Mouse (Mus musculus) thymus, postnatal 10 days (tissue): Measurements from ENCODE around the gene Sox6.

ENCODE experiments used
- DNase-seq, 2 experiments: peaks; one replicate each; pipeline ENCODE4 v3.0.0; 2021; ENCODE audit warnings: low spot score in 2 of 2

The Sox6 gene

GRCm38 (mm10) chr7:115556677-115557076 lies 481.9 kb downstream of the Sox6 start:
- no peak for DNase-seq

- DNase-seq: no peak
These were observed 488.3 kb downstream of the Sox6 start for GRCm38 (mm10) chr7:115550197-115550804.

DNA sequence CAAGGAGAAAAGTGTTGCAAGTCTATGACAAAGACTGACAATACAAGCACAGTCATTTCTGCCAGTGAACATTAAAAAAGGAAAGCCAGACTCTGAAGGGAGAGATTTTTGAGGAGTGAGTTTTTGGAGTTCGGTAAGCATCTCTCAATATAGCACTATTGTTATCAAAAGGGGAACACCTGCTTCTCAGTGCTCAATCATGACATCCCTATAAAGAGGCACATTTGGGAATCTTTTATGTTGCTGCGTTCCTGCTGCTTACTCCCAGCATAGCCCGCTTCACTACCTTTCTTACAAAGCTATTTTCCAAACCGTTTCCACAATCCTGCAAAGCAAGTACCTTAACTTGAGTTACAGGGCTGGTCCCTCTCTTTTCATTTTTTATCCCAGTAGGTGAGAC lies 488.9 kb downstream of the Sox6 start:
- DNase-seq: no peak

GRCm38 (mm10) chr7:115545585-115546374 lies 492.8 kb downstream of the Sox6 start:
- DNase-seq: no peak

DNA sequence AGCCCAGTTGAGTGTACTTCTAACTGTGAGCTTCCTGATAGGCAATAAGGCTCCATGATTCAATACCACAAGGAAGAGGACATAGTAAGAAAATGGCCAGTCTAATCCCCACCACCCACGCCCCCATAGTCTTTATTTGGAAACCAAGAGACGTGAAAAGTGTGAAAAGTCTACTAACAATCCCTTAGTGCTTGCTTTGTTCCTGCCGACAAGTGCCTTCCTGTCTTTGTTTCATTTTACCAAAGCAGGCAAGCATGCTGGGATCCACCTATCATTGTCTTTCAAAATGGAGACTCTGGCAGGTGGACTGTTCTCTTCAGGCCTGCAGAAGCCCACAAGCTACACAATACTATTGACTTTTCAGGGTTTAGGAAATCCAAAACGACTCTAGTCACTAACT lies 495.0 kb downstream of the Sox6 start:
- DNase-seq: no peak

DNA sequence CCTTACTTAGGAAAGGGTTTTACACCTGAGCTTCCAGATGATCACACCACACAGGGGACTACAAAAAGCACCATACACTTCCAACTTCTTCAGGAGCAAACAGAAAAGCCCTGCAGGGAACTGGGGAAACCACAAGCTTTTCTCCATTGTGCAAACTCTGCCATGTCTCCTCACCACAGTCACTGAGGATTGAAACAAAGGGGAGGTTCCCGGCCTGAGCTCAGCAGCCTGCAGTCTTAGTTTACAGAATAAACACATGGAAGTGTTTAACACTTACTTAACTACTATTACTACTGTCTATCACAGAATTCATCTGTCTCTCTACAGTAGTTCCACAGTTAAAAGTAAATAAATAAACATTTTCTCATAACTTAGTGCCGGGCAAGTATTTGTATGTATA lies 498.3 kb downstream of the Sox6 start:
- no peak for DNase-seq

DNA sequence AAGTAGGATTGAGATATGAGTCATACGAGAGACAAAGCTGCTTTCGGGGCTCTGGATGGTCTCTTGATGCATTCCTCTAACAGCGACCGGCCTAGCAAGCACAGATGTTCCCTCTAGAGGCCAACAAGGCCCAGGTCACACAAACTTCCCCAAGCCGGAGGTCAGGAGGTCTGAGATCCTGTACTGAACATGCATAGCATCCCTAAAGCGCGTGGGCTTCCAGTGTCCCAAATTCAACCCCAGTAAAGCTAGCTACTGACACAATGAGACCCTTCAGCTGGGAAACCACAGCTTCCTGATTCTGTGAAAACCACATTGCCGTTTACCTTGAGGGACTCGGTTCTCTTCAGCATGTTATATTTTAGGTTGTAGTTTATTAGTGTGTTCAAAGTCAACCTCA lies 499.6 kb downstream of the Sox6 start:
- peak; percentile 9 to 13 for DNase-seq

- DNase-seq: no peak
These were observed 501.0 kb downstream of the Sox6 start for GRCm38 (mm10) chr7:115537636-115538035.

GRCm38 (mm10) chr7:115536521-115536920 lies 502.1 kb downstream of the Sox6 start:
- DNase-seq: no peak

GRCm38 (mm10) chr7:115531875-115532274 lies 506.7 kb downstream of the Sox6 start:
- no peak for DNase-seq

DNA sequence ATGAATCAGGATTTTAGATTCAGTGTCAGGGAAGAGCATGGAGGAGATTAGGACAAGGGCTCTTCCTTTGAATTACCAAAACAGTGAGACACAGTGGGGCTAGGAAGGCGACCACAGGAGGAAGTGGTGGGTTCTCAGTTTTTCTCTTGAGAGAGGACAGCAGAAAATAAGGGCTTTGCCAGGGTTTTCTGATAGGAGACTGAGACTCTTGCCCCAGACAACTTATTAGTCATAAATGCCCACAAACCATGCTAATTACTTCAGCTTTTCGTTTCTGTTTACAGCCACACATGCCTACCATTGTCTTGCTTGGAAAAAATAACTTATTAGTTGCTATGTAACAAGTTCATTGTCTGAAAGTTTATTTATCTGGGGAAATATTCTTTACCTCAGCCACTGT lies 507.4 kb downstream of the Sox6 start:
- no peak for DNase-seq

GRCm38 (mm10) chr7:115517701-115518100 lies 520.9 kb downstream of the Sox6 start:
- DNase-seq: no peak

DNA sequence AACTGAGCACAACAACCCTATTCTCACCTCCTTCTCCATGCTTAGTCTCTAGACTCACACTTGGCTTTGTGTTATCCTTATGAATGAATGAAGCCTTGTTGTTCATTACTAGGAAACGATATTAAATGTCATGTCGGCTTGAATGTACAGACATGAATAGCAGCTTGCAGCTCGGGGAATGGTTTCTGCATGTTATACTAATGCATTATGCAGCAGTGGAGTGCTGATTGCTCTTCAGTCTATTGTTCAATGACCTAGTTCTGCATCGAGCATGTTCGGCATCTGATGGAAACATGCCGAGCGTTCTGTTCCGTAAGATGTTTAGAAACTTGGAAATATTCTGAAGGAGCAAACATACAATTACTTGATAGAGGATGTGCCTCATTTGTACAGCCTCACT lies 524.9 kb downstream of the Sox6 start:
- no peak for DNase-seq

- no peak for DNase-seq
These were observed 526.8 kb downstream of the Sox6 start for GRCm38 (mm10) chr7:115511777-115512176.

DNA sequence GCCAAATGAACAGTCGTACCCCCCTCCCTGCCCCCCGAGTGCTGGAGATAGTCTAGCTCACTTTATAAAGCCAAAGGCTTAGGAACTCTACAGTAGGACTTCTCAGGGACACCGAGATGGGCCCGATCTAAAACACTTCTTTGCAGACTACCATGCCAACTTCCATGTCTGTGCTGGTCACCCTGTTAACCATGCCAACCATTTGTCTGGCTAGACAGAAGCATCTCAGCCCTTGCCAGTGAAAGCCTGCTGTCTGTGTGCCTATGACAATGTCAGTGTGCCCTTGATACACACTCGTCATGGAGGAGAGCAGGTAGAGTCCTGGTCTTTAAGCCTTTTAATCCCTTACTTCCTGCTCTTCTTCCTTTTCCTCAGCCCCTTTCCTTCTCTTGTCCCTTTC lies 527.5 kb downstream of the Sox6 start:
- no peak for DNase-seq

DNA sequence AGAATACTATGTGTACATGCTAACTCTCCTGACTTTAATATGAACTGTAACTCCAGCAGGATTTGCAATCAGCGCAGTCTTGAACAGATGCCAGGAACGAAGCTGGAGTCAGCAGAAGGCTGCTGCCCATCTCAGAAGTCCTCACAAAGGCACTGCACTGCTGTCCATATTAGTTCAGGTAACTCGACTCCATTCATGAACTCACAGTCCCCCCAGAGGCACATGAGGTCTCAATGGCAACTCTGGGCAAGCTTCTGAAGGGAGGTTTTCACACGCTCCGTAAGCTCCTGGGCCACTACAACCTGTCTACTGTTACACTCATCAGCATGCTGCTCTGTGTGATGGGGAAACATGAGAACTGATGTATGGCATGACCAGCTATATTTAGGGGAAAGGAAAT lies 528.6 kb downstream of the Sox6 start:
- no peak for DNase-seq

DNA sequence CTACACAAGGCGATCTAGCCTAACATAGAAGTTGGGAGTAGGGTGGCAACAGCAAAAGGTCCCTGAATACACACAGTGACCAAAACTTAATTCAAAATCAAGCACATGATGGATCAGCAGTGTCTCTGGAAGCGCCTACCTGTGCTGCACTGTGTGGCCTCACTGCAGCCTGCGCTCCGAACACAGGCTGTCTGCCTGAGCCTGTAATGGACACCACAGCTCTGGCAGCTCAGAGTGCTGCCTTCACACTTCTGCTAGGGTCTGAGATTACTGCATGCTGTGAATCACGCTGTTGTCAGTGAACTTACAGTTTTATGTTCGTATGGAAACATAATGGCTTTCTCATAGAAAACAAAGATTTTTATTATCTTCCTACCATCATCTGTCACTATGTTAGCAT lies 532.2 kb downstream of the Sox6 start:
- DNase-seq: no peak

DNA sequence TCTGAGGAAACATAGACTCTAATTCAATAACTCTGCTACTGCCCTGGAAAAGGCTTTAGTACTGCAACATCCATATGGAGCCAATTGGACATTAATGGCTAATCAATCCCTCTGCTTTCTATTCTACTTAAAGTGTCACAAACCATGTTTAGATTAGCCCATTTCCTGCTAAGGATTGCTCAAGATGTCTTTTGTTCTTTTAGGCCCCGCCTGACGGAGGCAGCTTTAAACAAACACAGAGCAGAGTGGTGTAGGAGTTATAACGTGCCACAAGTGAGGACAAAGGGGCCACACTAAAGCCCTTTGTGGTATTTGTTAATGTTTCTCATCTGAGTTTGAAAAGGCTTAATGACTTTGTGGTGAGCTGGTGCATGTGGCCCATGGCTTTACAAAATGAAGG lies 537.1 kb downstream of the Sox6 start:
- no peak for DNase-seq

- DNase-seq: no peak
These were observed 537.8 kb downstream of the Sox6 start for GRCm38 (mm10) chr7:115500825-115501224.

DNA sequence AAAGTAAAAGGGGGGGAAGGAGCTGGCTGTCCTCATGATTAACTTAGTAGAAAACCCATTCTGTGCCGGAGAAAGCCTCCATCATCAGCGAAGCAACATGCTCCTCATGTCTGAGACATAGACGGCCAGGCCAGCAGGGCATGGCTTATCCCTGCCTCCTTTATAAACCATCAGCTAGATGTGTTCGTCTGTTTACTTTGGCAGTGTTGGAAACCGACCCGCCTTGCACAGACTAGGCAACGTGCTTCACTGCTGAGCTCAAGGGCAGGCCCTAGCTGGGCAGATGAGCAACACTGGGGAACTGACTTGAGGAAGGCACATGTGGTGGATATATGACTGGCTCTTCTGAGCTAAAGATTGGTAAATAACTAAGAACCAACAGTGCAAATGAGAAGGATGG lies 538.4 kb downstream of the Sox6 start:
- no peak for DNase-seq

DNA sequence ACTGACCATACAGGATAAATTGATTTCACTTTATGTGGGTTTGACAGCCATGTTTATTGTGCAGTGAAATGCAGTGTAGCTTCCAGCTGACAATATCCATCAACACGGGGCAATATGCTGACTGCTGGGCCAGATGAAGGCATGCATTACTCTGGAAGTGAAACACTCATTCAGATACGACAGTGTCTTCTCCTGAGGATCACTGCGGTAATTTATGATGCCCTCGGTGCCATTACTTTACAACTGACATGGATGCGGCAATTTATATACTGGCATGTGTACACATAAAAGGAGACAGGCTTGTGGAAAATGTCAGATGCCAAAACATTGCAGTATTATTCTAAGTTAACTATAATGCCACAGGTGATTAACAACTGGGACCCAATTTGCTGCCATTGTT lies 546.9 kb downstream of the Sox6 start:
- no peak for DNase-seq

DNA sequence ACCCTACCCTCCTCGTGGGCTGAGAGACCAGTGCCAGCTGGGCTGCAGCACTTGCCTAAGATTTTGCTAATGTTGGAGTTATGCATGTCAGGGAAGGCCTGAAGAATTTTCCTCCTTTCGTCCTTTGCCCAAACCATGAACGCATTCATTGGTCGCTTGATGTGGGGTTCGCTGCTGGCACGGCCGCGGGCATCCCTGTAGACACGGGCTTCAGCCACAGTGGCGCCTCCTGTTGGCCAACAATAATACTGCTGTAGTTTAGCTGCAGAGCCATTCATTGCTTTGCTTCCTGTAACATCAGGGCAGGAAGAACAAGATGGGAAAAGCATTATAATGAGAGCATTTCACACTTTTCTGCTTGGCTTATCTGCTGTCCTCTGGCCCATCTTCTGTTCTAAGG lies 549.0 kb downstream of the Sox6 start:
- peak; percentile 18 to 44 for DNase-seq

DNA sequence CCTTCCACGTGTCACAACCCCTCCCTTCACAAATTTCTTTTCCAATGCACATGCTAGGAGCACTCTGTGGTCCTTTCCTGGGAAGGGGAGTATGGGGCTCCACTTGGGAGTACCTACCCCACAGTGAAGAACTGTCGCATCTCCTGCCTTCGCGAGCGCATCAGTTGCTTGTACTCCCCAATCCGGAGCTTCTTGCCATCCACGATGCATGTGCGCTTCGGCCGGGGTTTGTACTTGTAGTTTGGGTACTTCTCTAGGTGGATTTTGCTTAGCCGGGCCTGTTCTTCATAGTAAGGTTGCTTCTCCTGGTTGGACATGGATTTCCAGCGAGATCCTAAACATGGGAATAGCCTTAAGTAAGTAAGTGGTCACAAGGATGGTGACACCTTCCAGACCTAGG lies 552.2 kb downstream of the Sox6 start:
- DNase-seq: no peak
